11 mouse cellular contexts compared by ENCODE assay signal in the genomic region with DNA sequence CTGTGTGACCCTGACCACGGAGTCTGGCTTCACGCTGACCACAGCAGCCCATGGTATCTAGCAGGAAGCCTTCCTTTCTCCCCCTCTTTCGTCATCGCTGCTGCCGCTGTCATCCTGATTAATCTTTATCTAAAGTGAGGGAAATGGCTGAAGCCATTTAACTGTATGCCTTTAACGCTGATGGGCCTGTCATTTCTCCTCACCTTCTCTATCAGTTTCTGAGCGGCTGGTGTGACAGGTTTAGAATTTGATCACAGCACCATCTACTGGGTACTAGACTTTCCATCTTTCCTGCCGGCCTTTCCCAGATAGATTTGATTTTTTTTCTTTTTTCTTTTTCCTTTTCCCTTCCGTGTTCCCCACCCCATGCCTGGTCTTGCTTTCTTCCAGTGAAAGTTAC.
A peak's percentile ranks its signal among the peaks of the same experiment; 100 is the strongest.
DNase-seq lines count a peak whose midpoint lies in the region; ATAC-seq and TF ChIP-seq lines count a peak whose summit lies in the region.
"Had no signal": no experiment of that assay in that cellular context is flagged by ENCODE, and none has a peak within 500 bp of the region (broad histone marks: within the 10 kb centered on the region; RNA-seq: fewer than 3 reads in every experiment).

No protein-coding gene starts in this region.

- peak; percentile 55 for TF ChIP-seq CTCF in kidney, postnatal 0 days (IDR thresholded peaks at IDR 0.05; ENCODE audit: low read depth)

- WGBS in kidney, postnatal 0 days, result 25% methylated on average over 9 of the region's 9 CpGs
- WGBS in kidney, embryonic 15.5 days, result 27% methylated on average over 9 of the region's 9 CpGs
- 20% methylated on average over 9 of the region's 9 CpGs for WGBS in intestine, embryonic 14.5 days

- H3K9ac ChIP-seq in kidney, postnatal 0 days (ENCODE audit: low read depth, low read length), result no peak overlapping the region
- H3K9ac ChIP-seq in kidney, embryonic 15.5 days, result no peak overlapping the region
- H3K9ac ChIP-seq in intestine, embryonic 14.5 days (ENCODE audit: low read length), result no peak overlapping the region

- DNase-seq in kidney, postnatal 0 days (ENCODE audit: low spot score), result peak; percentile 37
- peak; percentile 15 for DNase-seq in right cerebral cortex, postnatal 14 days
- DNase-seq in right cerebral cortex, postnatal 25 days, result no peak
- no peak for DNase-seq in intestine, embryonic 14.5 days (ENCODE audit: low spot score)
- DNase-seq in telencephalon, adult 2 months (ENCODE audit: low read depth, low spot score), result peak; percentile 11
- DNase-seq in frontal cortex, postnatal 14 days (ENCODE audit: low spot score in 2 of 2), result no peak

- H3K4me1 ChIP-seq in kidney, postnatal 0 days (replicated peaks; ENCODE audit: insufficient read depth, low read length), result no peaks in the 10 kb centered on the region
- H3K4me1 ChIP-seq in kidney, embryonic 15.5 days, result peaks cover 3% of the 10 kb centered on the region; the same call in 1 of the 2 replicates
- 0 out of 2 replicates have a peak, but pooled peaks cover 3% of the 10 kb centered on the region for H3K4me1 ChIP-seq in intestine, embryonic 14.5 days (replicated peaks; ENCODE audit: control insufficient read depth, insufficient read depth, low read length)
- H3K4me1 ChIP-seq: megakaryocyte, embryonic 14.5 days had no signal

- no peak overlapping the region for H3K27ac ChIP-seq in kidney, postnatal 0 days
- H3K27ac ChIP-seq in kidney, embryonic 15.5 days, result no peak overlapping the region
- no peak overlapping the region for H3K27ac ChIP-seq in intestine, embryonic 14.5 days (ENCODE audit: low read depth)

- no peak overlapping the region for H3K4me2 ChIP-seq in kidney, postnatal 0 days (ENCODE audit: low read length)
- no peak overlapping the region for H3K4me2 ChIP-seq in kidney, embryonic 15.5 days
- H3K4me2 ChIP-seq in intestine, embryonic 14.5 days (ENCODE audit: low read length), result 0 out of 2 replicates have a peak overlapping the region, but pooled peaks have one; percentile 18

- H3K27me3 ChIP-seq in kidney, postnatal 0 days (ENCODE audit: insufficient read depth, low read length), result peaks cover 3% of the 10 kb centered on the region; the same call in 1 of the 2 replicates
- peaks cover 36% of the 10 kb centered on the region for H3K27me3 ChIP-seq in kidney, embryonic 15.5 days
- H3K27me3 ChIP-seq in intestine, embryonic 14.5 days (replicated peaks; ENCODE audit: control insufficient read depth, insufficient read depth, low read length), result no peaks in the 10 kb centered on the region

- no peak for ATAC-seq in kidney, postnatal 0 days (replicated peaks; ENCODE audit: low FRiP score, low read depth)
- ATAC-seq in kidney, embryonic 15.5 days (replicated peaks; ENCODE audit: low FRiP score), result no peak
- ATAC-seq in intestine, embryonic 14.5 days (replicated peaks; ENCODE audit: low FRiP score, low TSS enrichment, low read depth), result 0 out of 2 replicates have a peak, but pooled peaks have one; percentile 23
- ATAC-seq in granulocyte monocyte progenitor cell, adult 5-6 weeks (replicated peaks; ENCODE audit: poor library complexity, severe bottlenecking), result no peak

- no peaks in the 10 kb centered on the region for H3K9me3 ChIP-seq in kidney, postnatal 0 days (replicated peaks; ENCODE audit: low read length)
- H3K9me3 ChIP-seq in kidney, embryonic 15.5 days (replicated peaks), result no peaks in the 10 kb centered on the region
- H3K9me3 ChIP-seq in intestine, embryonic 14.5 days (ENCODE audit: control insufficient read depth, low read length), result no peaks in the 10 kb centered on the region
- H3K9me3 ChIP-seq: megakaryocyte, embryonic 14.5 days had no signal

- H3K36me3 ChIP-seq in kidney, postnatal 0 days (ENCODE audit: insufficient read depth, low read length), result no peaks in the 10 kb centered on the region
- H3K36me3 ChIP-seq in kidney, embryonic 15.5 days, result no peaks in the 10 kb centered on the region
- no peaks in the 10 kb centered on the region for H3K36me3 ChIP-seq in intestine, embryonic 14.5 days (ENCODE audit: control insufficient read depth, insufficient read depth, low read length)
- H3K36me3 ChIP-seq: G1E had no signal

- no peak overlapping the region for H3K4me3 ChIP-seq in kidney, postnatal 0 days (replicated peaks; ENCODE audit: low read depth, low read length)
- H3K4me3 ChIP-seq in kidney, embryonic 15.5 days (replicated peaks), result no peak overlapping the region
- no peak overlapping the region for H3K4me3 ChIP-seq in intestine, embryonic 14.5 days (ENCODE audit: low read depth, low read length)
- H3K4me3 ChIP-seq: erythroblast, embryonic 14.5 days; megakaryocyte, embryonic 14.5 days had no signal

Comparison
In these comparisons a context has a peak if more than half of its experiments do, and no peak if none do; other contexts are left out.
1. DNase-seq: peak in kidney, postnatal 0 days (single experiment), right cerebral cortex, postnatal 14 days (single experiment) and telencephalon, adult 2 months (single experiment); none in right cerebral cortex, postnatal 25 days (single experiment), intestine, embryonic 14.5 days (single experiment) and frontal cortex, postnatal 14 days (0 of 2).